Mouse (Mus musculus) bone marrow, adult 2 months (tissue): ENCODE measurements around the gene Alg2. TPM values are rescaled to one million over a fixed set of nuclear protein-coding genes. Genes with fewer than 3 reads are reported as not detected.

ENCODE experiments used
- H3K27ac ChIP-seq: fragments of 200-500 bp; 2 replicates; pipeline ENCODE4 v1.5.1; 2012; ENCODE audit warnings: low read depth, mild to moderate bottlenecking, control low read depth, inconsistent platforms, low read length; ENCODE audit not compliant: control insufficient read depth, poor library complexity, insufficient read depth
- H3K4me1 ChIP-seq: fragments of 200-500 bp; 2 replicates; pipeline ENCODE4 v1.6.1; 2011; ENCODE audit warnings: low read length; ENCODE audit not compliant: control insufficient read depth, insufficient read depth
- H3K4me3 ChIP-seq: fragments of 200-500 bp; replicated peaks from 2 replicates; pipeline ENCODE3; 2011; ENCODE audit warnings: mild to moderate bottlenecking, low read depth, low read length, control low read depth; ENCODE audit not compliant: control insufficient read depth
- CTCF ChIP-seq: fragments of 200-500 bp; IDR thresholded peaks from 2 replicates; pipeline ENCODE4 v1.5.1; 2011; ENCODE audit warnings: low read length, control low read depth; ENCODE audit not compliant: control insufficient read depth, insufficient read depth
- POLR2A ChIP-seq: fragments of 200-500 bp; IDR thresholded peaks from 2 replicates; pipeline ENCODE4 v1.6.1; 2011; ENCODE audit warnings: low read depth, mild to moderate bottlenecking, control low read depth, low read length, borderline replicate concordance; ENCODE audit not compliant: control insufficient read depth
- WGBS: fragments of 180-500 bp; shearing (Covaris S2); methylation state at CpG from one replicate; pipeline ENCODE4 v1.1.7; 2018; 5-methylcytosine and 5-hydroxymethylcytosine counted together
- polyA plus RNA-seq: library from polyadenylated mRNA; stranded (reverse); fragments of >200 nt; gene quantifications from 2 replicates; pipeline ENCODE4 v1.2.4, GENCODE M21; 2011; ENCODE audit warnings: low replicate concordance; ENCODE audit not compliant: missing spikeins, insufficient read depth, insufficient read length

The Alg2 gene
- polyA plus RNA-seq, 1 experiment = 13.1 TPM

DNA sequence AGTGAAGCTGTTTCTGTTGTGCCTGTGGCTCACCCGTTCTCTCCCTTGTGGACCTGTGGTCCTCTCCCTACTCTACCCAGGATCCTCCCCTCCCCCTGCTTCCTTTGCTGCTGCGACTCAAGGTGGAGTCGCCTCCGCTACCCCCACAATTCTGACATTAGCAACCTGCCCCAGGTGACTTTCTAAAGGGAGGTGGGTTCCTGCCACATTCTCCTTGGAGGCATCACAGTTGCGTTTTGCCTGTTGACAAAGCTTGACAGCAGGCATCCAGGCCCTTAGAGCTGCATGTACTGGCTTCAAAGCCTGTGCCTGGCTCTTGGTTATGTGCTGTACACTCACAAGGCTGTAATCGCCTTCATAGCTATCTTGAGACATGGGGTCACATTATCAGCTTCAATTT lies 35.2 kb downstream of the Alg2 start:
- TF ChIP-seq POLR2A = no peak
- TF ChIP-seq CTCF = no peak
- WGBS = 78% methylated on average over 6 of the region's 6 CpGs
- Histone ChIP-seq H3K27ac (no peak overlapping the region), H3K4me3 (no peak overlapping the region), H3K4me1 (no peaks in the 10 kb centered on the region; the same call in 1 of the 2 replicates)

DNA sequence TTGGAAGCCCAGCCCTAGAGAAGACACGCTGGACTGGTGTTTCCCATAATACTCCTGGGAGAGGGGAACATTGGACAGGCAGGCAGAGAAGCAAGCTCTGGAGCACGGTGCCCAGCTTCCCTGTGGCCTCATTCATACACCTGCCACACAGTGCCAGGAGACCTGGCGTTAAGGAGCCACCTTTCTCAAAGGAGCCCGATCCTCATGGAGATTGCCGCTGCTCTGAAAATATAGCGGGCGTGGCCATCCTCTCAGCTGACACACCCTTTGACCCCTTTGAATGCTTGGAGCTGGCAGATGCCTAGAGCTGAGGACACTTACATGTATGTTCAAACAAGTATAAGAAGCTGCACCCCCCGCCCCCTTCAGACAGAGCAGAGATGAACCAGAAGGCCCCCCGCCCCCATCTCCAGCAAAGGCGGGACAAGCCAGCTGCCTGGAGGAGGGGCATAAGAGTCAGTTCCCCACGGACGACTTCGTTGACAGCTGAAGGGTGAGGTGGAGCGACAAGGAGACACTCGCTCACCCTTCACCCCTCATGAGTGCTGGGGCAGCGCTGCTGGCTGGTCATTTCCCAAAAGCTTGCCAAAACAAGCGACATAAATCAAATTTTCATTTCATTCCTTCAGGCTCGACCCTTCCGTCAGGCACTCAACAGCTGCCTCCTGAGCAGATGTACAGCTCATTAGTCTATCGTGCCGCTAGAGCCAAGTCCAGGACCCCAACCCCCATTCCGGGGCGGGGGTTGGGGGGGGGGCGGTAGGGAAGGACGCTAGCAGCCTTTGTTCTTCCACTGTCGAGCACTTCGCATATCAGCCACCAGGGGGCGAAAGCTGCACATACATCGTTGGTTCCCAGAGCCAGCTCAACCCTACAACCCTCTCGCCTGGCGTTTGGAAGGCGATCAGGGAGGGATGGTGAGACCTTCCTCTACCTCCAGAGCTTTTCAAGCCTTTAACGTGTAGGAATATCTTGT lies 36.5 kb downstream of the Alg2 start:
- WGBS = 8% methylated on average over 33 of the region's 33 CpGs
- TF ChIP-seq POLR2A (no peak), CTCF (peak; percentile 93)
- Histone ChIP-seq H3K4me1 (no peaks in the 10 kb centered on the region; the same call in 1 of the 2 replicates), H3K27ac (no peak overlapping the region), H3K4me3 (peak overlapping the region; percentile 62)

DNA sequence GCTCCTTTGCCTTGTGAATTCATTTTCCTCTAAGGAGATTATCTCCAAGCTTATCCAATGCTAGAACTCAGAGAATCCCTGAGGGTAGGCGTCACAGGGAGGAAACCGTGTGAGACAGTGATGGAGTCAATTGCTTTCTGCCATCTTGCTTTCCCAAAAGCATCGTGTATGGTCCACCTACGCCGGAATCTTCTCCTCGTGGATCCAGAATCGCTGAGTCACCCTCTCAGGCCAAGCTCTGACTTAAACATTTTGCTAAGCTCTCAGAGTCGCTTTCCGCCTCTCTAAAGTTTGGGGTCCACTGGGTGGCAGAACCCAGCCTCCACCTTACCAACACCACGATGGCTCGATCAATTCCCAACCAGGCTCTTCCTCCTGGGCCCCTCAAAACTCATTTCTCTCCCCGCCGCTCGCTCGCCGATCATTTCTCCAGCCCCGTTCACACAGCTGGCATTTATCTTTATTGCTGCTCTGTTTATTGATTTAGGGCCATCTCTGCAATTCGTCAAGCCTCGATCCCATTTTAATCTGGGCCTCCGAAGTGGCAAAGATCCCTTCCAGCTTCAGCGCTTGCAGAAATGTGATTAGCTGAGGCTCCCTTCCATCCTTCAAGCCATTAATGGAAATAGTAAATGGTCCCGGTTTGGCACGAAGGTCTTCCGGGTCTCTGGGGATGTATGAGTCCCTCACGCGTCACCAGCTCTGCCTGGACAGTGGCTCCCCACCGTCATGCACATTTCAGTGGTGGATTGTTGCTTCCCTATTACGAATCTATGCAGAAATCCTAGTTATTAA lies 38.4 kb downstream of the Alg2 start:
- 72% methylated on average over 28 of the region's 28 CpGs for WGBS
- TF ChIP-seq CTCF = no peak
- TF ChIP-seq POLR2A = no peak
- H3K4me3 ChIP-seq = no peak overlapping the region
- H3K27ac ChIP-seq = no peak overlapping the region
- no peaks in the 10 kb centered on the region; the same call in 1 of the 2 replicates for H3K4me1 ChIP-seq

DNA sequence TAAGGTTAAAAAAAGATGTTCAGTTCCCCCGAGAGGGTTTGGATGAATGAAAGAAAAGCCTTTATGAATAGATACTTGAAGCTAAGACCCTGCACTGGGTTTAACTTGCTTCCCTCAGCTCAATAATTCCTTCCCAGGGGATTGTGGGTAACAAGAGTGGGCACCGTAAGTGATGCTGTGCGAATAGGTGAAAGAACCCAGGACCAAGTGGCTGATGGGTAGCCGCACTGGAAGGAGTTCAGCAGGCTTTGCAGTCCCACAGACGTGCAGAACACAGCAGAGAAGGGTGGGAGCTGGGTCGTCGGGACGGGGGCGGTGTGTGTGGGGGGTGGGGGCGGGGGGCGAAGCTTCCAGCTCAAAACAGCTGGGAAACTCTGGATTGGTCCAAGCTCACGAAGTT lies 39.0 kb downstream of the Alg2 start:
- Histone ChIP-seq H3K27ac (no peak overlapping the region), H3K4me3 (no peak overlapping the region), H3K4me1 (no peaks in the 10 kb centered on the region; the same call in 1 of the 2 replicates)
- WGBS = 81% methylated on average over 12 of the region's 12 CpGs
- no peak for TF ChIP-seq CTCF
- TF ChIP-seq POLR2A = no peak

DNA sequence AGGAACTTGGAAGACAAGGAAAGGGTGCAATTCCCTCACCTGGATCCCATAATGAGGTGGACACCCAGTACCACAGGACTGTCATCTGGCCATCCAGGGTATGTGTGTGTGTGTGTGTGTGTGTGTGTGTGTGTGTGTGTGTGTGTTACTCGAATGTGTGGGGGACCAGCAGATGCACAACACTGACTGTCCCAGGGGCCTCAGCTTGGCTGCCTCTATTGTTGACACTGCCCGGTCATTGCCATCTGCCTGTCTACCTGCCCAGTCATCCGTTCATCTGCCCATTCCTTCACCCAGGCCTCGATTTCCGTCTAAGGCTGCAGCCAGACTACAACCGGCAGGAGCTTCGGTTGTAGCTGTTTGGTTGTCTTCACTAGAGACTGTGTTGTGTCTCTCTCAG lies 41.4 kb downstream of the Alg2 start:
- TF ChIP-seq CTCF = no peak
- 85% methylated on average over 7 of the region's 7 CpGs for WGBS
- peaks cover 2% of the 10 kb centered on the region; the same call in 1 of the 2 replicates for H3K4me1 ChIP-seq

DNA sequence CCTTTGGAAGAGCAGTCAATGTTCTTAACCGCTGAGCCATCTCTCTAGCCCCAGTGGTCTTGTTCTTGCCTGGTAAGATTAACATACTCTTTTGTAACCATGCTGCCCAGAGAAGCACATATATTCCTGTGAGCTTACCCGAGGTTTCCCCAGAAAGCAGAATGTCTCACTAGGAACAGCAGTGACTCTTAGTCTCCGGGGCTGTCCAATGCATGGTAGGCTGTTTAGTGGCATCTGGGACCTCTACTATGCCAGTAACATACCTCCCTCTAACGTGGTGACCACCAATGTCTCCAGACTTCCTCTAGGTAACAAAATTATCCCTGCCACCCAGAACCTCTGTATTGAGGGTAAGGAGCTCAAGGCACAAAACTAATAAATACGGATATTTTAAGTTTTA lies 43.1 kb downstream of the Alg2 start:
- H3K27ac ChIP-seq = no peak overlapping the region
- no peak for TF ChIP-seq POLR2A
- TF ChIP-seq CTCF = no peak
- H3K4me1 ChIP-seq = peaks cover 2% of the 10 kb centered on the region; the same call in 1 of the 2 replicates
- WGBS = 74% methylated on average over 5 of the region's 5 CpGs
- no peak overlapping the region for H3K4me3 ChIP-seq

More for the DNA sequence above, 41.4 kb downstream of the Alg2 start:
- H3K27ac ChIP-seq = no peak overlapping the region
- no peak overlapping the region for H3K4me3 ChIP-seq

DNA sequence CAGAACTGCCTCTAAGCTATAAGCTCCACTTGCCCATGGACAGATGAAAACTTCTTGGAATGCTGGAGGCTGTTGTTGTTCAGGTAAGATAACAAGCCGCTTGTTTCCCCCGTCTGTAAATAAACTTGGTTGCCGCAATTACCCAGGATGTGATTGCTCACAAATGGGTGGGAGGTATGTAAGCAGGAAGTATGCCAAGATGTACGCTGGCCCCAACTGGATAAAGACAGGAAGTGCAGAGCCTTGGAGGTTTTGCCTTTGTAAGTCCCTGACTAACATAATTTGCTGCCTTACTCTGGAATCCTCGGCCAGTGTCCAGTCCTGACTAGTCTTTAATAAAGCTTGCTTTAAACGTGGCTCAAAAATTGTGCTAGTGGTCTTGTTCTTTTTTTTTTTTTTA lies 43.6 kb downstream of the Alg2 start:
- Histone ChIP-seq H3K4me1 (peaks cover 2% of the 10 kb centered on the region; the same call in 1 of the 2 replicates), H3K27ac (no peak overlapping the region), H3K4me3 (no peak overlapping the region)
- 34% methylated on average over 6 of the region's 6 CpGs for WGBS
- TF ChIP-seq POLR2A (no peak), CTCF (no peak)

DNA sequence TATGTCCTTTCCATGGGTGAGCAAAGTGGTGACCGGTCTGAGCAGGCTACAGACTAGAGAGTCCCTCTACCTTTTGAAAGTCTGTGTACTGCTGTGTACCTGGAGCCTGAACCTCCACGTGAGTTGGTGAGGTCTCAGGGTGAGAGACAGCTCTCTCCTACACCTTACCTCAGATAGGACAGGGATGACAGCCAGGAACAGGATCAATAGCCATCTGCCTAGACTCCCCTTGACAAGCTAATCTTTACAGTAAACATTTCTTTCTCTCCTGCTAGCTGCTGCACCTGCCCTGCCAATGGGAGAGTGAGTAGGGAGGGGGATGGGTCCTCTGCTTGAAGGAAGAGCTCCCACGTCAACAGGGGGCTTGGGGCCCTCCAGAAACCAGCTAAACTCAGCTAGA lies 46.5 kb downstream of the Alg2 start:
- TF ChIP-seq CTCF = no peak

More for the DNA sequence above, 46.5 kb downstream of the Alg2 start:
- H3K27ac ChIP-seq = no peak overlapping the region
- H3K4me1 ChIP-seq = peaks cover 2% of the 10 kb centered on the region; the same call in 1 of the 2 replicates
- H3K4me3 ChIP-seq = no peak overlapping the region
- 79% methylated on average over 3 of the region's 3 CpGs for WGBS
